Mouse (Mus musculus) olfactory bulb, adult 2 months (tissue): Measurements from ENCODE around the gene Pepd.

ENCODE experiments used
- CTCF ChIP-seq: fragments of 200-500 bp; IDR thresholded peaks from 2 replicates; pipeline ENCODE4 v1.5.1; 2012; ENCODE audit warnings: low read depth, mild to moderate bottlenecking, low read length, moderate library complexity; ENCODE audit not compliant: insufficient read depth
- POLR2A ChIP-seq: fragments of 200-500 bp; IDR thresholded peaks from 2 replicates; pipeline ENCODE4 v1.6.1; 2012; ENCODE audit warnings: mild to moderate bottlenecking, low read depth, low read length, moderate library complexity; ENCODE audit not compliant: insufficient read depth

GRCm38 (mm10) chr7:35030567-35030966 lies 118.4 kb downstream of the Pepd start:
- TF ChIP-seq CTCF (no peak), POLR2A (no peak)
